Mouse (Mus musculus): ENCODE results near the gene Shq1. TPM values are rescaled to one million over a fixed set of nuclear protein-coding genes. Genes with fewer than 3 reads are reported as not detected.

Gene Shq1
- polyA plus RNA-seq, 1 experiment: 0.82 TPM

DNA sequence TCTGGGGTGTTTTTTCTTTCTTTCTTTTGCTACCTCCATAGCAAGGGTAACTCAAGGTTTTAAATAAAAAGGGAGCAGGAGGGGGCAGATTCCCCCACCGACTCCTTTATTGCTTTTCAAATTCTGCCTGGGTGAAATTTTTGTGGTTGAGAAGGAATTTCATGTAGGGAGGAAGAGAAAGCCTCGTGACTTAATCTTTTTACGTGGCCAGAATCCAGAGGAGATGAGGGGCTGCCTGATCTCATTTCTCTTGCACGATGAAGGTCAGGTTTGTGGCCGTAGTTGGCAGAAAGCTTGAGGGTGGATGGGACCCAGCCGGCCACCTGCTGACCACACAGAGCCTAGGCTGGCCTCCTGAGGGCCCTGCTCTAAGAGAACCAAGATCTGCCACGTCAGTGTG is 36.6 kb upstream of the Shq1 start:
- Histone ChIP-seq H3K36me3 (ENCODE audit: control insufficient read depth) (no peaks in the 10 kb centered on the region), H3K9me3 (ENCODE audit: control insufficient read depth, low read length) (no peaks in the 10 kb centered on the region), H3K4me1 (ENCODE audit: control insufficient read depth) (no peaks in the 10 kb centered on the region), H3K27me3 (ENCODE audit: control insufficient read depth) (peaks cover 33% of the 10 kb centered on the region), H3K4me3 (replicated peaks) (no peak overlapping the region)
- TF ChIP-seq GATA1 (IDR thresholded peaks at IDR 0.05; ENCODE audit: low read length) (no peak), TAL1 (IDR thresholded peaks at IDR 0.05; ENCODE audit: low read length) (no peak)

DNA sequence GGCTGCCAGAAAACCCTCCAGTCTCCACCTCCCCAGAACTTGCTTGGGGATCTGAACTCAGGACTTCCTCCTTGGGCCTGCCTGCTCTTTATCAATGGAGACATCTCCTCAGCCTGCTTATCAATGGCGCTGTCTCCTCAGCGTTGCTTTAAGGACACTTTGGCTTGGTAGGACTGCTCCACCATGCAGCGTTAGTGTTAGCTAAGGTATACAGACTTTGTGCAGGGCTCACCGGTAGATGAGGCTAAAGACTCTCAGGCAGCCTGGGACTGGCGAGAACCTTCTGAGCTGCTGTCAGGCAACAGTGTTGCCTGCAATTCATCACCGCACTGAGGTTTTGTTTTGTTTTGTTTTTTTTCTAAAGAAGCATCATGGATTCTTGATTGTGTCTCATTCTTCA is 35.9 kb upstream of the Shq1 start:
- TF ChIP-seq TAL1 (IDR thresholded peaks at IDR 0.05; ENCODE audit: low read length) (no peak), GATA1 (IDR thresholded peaks at IDR 0.05; ENCODE audit: low read length) (no peak)
- peaks cover 33% of the 10 kb centered on the region for H3K27me3 ChIP-seq (ENCODE audit: control insufficient read depth)
- H3K4me1 ChIP-seq (ENCODE audit: control insufficient read depth): no peaks in the 10 kb centered on the region
- no peaks in the 10 kb centered on the region for H3K36me3 ChIP-seq (ENCODE audit: control insufficient read depth)
- no peaks in the 10 kb centered on the region for H3K9me3 ChIP-seq (ENCODE audit: control insufficient read depth, low read length)
- H3K4me3 ChIP-seq (replicated peaks): no peak overlapping the region

DNA sequence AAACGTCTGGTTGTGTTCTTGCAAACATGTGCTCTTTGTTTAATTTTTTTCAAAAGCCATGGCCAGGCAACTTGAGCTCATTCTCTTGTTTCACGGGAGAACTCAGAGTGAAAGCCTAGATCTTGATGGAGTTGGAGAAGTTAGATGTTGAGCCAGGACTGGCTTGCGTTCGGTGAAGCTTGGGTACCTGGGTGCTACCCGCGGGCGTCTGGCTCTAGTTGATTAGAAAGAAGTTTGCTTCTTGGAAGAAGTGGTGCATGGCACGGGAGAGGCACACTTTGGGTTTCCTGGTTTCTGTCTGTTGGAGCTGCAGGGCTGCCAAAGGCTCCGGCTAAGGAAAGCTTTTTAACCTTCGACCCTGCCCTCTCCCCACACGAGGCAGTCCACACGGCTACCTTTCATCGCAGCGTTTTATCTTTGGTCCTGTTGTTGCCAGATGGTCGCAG is 34.4 kb upstream of the Shq1 start:
- H3K4me3 ChIP-seq (replicated peaks): no peak overlapping the region
- TF ChIP-seq GATA1 (IDR thresholded peaks at IDR 0.05; ENCODE audit: low read length): no peak
- no peak for TF ChIP-seq TAL1 (IDR thresholded peaks at IDR 0.05; ENCODE audit: low read length)
- peaks cover 33% of the 10 kb centered on the region for H3K27me3 ChIP-seq (ENCODE audit: control insufficient read depth)

DNA sequence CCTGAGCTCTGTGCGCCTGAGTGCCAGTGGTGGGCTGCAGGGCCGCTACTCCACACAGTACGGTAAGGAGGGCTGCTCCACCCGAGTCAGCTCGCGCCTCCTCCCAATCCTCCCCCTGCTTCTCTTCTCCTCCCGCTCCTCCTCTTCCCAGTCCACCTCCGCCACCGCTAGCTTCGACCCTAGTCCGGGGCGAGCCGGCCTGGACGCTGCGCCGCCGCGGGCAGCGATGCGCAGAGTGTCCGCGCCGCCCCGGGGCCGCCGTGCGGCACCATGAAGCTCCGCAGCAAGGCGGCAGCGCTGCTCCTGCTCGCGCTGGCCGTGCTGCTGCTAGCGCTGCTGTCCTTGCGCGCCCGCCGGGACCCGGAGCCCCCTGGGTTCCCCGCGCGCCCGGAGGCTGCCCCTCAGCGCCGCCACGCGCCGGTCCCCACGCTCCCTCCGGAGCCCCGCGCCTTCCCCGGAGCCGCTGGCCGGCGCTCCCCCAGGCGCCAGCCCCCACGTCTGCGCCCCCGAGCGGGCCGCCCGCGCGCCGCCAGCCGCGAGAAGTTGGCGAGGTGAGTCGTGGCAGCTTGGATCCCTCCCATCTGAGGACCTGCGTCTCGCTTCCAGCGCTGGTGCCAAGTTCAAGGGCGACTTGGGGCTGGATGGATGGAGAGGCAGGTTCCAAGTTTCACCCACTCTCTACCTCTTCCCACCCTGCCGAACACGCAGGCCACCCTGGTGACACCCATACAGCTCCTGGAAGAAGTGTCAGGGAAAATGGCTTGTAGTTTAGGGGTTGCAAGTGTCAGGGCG is 33.8 kb upstream of the Shq1 start, which contains the start of gene Gxylt2:
Gxylt2 (plus strand) TSS at position 161 of the 792 bp plus-strand sequence.
- peak within 1 kb of the TSS; percentile 28 for H3K4me3 ChIP-seq (replicated peaks)
- no peaks in the 10 kb centered on the region; the same call in 1 of the 2 replicates for H3K4me1 ChIP-seq (ENCODE audit: control insufficient read depth)
- H3K9me3 ChIP-seq (ENCODE audit: control insufficient read depth, low read length): no peaks in the 10 kb centered on the region
- H3K27me3 ChIP-seq (ENCODE audit: control insufficient read depth): peaks cover 33% of the 10 kb centered on the region
- no peaks in the 10 kb centered on the region for H3K36me3 ChIP-seq (ENCODE audit: control insufficient read depth)
- TF ChIP-seq GATA1 (IDR thresholded peaks at IDR 0.05; ENCODE audit: low read length): no peak
- TF ChIP-seq TAL1 (IDR thresholded peaks at IDR 0.05; ENCODE audit: low read length): no peak

More for the DNA sequence above, 34.4 kb upstream of the Shq1 start:
- H3K9me3 ChIP-seq (ENCODE audit: control insufficient read depth, low read length): no peaks in the 10 kb centered on the region
- H3K4me1 ChIP-seq (ENCODE audit: control insufficient read depth): no peaks in the 10 kb centered on the region
- H3K36me3 ChIP-seq (ENCODE audit: control insufficient read depth): no peaks in the 10 kb centered on the region

DNA sequence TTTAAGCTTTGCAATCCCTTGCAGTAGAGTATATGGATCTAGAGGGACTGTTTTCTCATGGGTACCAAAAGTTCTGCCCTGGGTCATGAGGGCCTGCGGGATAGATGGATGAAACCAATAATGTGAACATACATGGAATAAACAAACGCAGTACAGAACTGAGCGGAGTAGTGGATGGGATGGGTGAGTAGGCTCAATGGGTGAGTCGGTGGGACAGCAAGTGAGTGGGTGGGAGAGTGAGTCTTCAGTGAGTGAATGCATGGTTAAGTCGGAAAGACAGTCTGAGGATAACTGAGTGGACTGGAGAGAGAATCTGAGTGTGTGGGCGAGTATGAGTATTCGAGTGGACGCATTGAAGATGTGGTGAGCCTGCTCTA is 33.2 kb upstream of the Shq1 start:
- Histone ChIP-seq H3K4me3 (replicated peaks) (no peak overlapping the region), H3K4me1 (ENCODE audit: control insufficient read depth) (no peaks in the 10 kb centered on the region; the same call in 1 of the 2 replicates), H3K27me3 (ENCODE audit: control insufficient read depth) (peaks cover 33% of the 10 kb centered on the region), H3K9me3 (ENCODE audit: control insufficient read depth, low read length) (no peaks in the 10 kb centered on the region), H3K36me3 (ENCODE audit: control insufficient read depth) (no peaks in the 10 kb centered on the region)
- TF ChIP-seq GATA1 (IDR thresholded peaks at IDR 0.05; ENCODE audit: low read length) (no peak), TAL1 (IDR thresholded peaks at IDR 0.05; ENCODE audit: low read length) (no peak)

DNA sequence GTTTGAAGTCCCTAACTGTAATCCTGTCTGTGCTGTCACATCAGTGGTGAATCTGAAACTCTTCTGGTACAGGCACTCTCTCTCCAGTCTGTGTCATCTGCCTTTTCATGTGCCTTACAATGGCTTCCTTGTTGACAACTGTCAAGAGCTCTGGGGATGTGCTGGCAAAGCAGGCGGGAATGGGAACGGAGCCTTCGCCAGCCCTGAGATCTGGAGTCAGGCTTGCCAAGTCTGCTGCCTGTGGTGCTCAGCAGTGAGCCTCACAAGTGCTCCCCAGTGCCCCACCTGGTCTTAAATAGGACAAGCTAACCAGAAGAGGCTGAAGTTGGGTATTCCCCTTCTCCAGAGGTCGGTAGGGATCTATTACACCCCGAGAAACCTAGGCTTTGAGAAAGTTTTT is 29.8 kb upstream of the Shq1 start:
- no peaks in the 10 kb centered on the region for H3K9me3 ChIP-seq (ENCODE audit: control insufficient read depth, low read length)
- H3K27me3 ChIP-seq (ENCODE audit: control insufficient read depth): peaks cover 27% of the 10 kb centered on the region
- no peaks in the 10 kb centered on the region; the same call in 1 of the 2 replicates for H3K4me1 ChIP-seq (ENCODE audit: control insufficient read depth)
- H3K4me3 ChIP-seq (replicated peaks): no peak overlapping the region
- no peak for TF ChIP-seq TAL1 (IDR thresholded peaks at IDR 0.05; ENCODE audit: low read length)
- TF ChIP-seq GATA1 (IDR thresholded peaks at IDR 0.05; ENCODE audit: low read length): no peak
- H3K36me3 ChIP-seq (ENCODE audit: control insufficient read depth): no peaks in the 10 kb centered on the region

DNA sequence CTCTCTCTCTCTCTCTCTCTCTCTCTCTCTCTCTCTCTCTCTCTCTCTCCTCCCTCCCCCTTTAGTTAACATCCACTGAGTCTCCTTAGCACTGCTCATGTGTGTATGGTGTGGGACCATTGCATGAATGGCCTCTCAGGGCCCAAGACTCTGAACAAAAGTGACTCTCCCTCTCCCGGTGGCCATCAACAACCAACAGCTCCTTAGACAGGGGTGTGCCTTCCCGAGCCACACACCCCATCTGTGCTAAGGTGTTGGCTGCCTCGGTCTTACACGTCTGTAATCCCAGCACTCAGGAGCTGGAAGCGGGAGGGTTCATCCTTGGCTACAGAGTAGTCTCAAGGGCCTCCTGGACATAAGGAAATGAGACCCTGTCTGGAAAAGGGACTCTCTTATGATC is 29.0 kb upstream of the Shq1 start:
- H3K4me3 ChIP-seq (replicated peaks): no peak overlapping the region
- H3K9me3 ChIP-seq (ENCODE audit: control insufficient read depth, low read length): no peaks in the 10 kb centered on the region
- peaks cover 19% of the 10 kb centered on the region for H3K27me3 ChIP-seq (ENCODE audit: control insufficient read depth)
- TF ChIP-seq TAL1 (IDR thresholded peaks at IDR 0.05; ENCODE audit: low read length) (no peak), GATA1 (IDR thresholded peaks at IDR 0.05; ENCODE audit: low read length) (no peak)
- no peaks in the 10 kb centered on the region for H3K36me3 ChIP-seq (ENCODE audit: control insufficient read depth)
- no peaks in the 10 kb centered on the region; the same call in 1 of the 2 replicates for H3K4me1 ChIP-seq (ENCODE audit: control insufficient read depth)

DNA sequence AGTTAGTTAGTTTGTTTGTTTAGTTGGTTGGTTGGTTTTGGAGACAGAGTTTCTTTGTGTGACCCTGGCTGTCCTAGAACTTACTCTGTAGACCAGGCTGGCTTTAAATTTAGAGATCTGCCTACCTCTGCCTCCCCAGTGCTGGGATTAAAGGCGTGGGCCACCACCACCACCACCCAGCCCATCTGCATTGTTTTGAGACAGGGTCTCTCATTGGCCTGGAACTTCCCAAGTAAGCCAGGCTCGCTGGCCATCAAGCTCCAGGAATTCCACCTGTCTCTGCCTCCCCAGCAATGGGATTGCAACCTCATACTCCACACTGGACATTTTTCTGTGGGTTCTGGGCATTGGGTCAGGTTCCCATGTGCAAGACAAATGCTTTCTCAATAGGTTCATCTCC is 15.4 kb upstream of the Shq1 start:
- Histone ChIP-seq H3K4me1 (ENCODE audit: control insufficient read depth) (no peaks in the 10 kb centered on the region), H3K4me3 (replicated peaks) (no peak overlapping the region), H3K36me3 (ENCODE audit: control insufficient read depth) (no peaks in the 10 kb centered on the region), H3K27me3 (ENCODE audit: control insufficient read depth) (no peaks in the 10 kb centered on the region), H3K9me3 (ENCODE audit: control insufficient read depth, low read length) (no peaks in the 10 kb centered on the region)
- TF ChIP-seq GATA1 (IDR thresholded peaks at IDR 0.05; ENCODE audit: low read length): no peak
- TF ChIP-seq TAL1 (IDR thresholded peaks at IDR 0.05; ENCODE audit: low read length): no peak

DNA sequence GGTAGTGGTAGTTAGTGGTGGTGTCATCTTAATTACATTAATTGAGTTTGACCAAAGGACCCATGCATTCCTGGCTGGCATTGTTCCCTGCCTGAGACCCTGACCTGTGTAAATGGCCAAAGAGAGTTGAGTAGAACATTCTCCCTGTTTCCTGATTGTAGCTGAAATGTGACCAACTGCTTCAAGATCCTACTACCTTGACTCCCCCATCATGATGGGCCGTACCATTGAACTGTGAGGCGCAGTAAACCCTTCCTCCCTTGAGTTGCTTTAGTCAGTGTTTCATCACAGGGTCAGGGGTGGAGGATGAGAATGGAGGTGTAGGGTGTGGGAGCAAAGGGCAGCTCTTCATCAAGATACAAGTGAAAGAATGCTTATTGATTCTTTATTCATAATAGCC is 7.7 kb upstream of the Shq1 start:
- TF ChIP-seq TAL1 (IDR thresholded peaks at IDR 0.05; ENCODE audit: low read length) (no peak), GATA1 (IDR thresholded peaks at IDR 0.05; ENCODE audit: low read length) (no peak)
- no peaks in the 10 kb centered on the region for H3K9me3 ChIP-seq (ENCODE audit: control insufficient read depth, low read length)
- no peaks in the 10 kb centered on the region for H3K27me3 ChIP-seq (ENCODE audit: control insufficient read depth)
- H3K4me3 ChIP-seq (replicated peaks): no peak overlapping the region
- no peaks in the 10 kb centered on the region for H3K4me1 ChIP-seq (ENCODE audit: control insufficient read depth)
- H3K36me3 ChIP-seq (ENCODE audit: control insufficient read depth): no peaks in the 10 kb centered on the region

Data from erythroblast, embryonic 14.5 days (primary cell).